Mouse (Mus musculus): ENCODE measurements around the gene Trpc3.
"Not testable (repeated sequence)": the region's sequence is repeated elsewhere in the genome, so short reads cannot be mapped to it uniquely, and the experiment has no call there.

Trpc3 gene

GRCm38 (mm10) chr3:36689392-36690291, at the start of gene Trpc3:
Trpc3 (minus strand) TSS chr3:36690167.
- peak; percentile 15 to 25 for DNase-seq (ENCODE audit: low spot score in 2 of 2)

DNA sequence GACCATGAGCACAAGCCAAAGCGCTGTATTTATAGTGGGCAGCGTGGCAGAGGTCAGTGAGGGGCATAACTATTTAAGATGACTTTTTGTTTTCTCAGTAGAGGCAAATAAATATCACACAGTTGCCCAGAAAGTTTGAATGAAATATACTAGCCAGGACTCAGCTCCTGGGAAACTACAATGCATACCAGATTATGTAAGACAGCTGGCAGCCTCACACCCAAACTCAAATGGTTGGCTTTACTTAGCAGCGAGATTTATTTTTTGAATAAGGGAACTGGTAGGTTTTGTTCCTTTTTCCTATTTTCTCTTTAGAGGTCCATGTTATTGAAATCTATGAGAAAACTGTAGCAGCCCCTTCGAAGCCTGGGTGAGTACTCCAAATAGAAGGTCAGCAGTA, 48.1 kb upstream of the Trpc3 start:
- no peak for DNase-seq (ENCODE audit: low spot score in 2 of 2)

DNA sequence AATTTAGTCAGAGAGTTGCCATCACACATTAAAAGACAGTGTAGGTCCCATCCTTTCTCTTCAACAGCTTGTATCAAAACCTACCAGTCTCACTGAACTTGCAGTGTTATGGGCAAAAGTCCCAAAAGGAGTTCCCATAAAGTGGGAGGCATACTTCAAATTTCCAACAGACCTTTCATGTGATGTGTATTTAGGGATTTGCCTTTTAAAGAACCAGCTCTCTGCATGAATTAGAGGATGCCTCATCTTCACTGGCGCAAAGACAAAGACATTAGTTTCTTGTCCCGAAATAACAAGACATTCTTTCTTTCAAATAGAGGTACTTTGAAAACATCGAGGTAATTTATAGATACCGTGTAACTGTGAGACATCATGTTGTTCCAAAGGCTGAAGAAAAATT, 43.1 kb upstream of the Trpc3 start:
- no peak for DNase-seq (ENCODE audit: low spot score in 2 of 2)

GRCm38 (mm10) chr3:36726545-36726944, 36.6 kb upstream of the Trpc3 start:
- no peak for DNase-seq (ENCODE audit: low spot score in 2 of 2)

GRCm38 (mm10) chr3:36721850-36722249, 31.9 kb upstream of the Trpc3 start:
- no peak for DNase-seq (ENCODE audit: low spot score in 2 of 2)

GRCm38 (mm10) chr3:36709521-36709920, 19.6 kb upstream of the Trpc3 start:
- DNase-seq (ENCODE audit: low spot score in 2 of 2), result no peak

- no peak for DNase-seq (ENCODE audit: low spot score in 2 of 2)
Observed at GRCm38 (mm10) chr3:36690292-36690650, 304 bp upstream of the Trpc3 start.

DNA sequence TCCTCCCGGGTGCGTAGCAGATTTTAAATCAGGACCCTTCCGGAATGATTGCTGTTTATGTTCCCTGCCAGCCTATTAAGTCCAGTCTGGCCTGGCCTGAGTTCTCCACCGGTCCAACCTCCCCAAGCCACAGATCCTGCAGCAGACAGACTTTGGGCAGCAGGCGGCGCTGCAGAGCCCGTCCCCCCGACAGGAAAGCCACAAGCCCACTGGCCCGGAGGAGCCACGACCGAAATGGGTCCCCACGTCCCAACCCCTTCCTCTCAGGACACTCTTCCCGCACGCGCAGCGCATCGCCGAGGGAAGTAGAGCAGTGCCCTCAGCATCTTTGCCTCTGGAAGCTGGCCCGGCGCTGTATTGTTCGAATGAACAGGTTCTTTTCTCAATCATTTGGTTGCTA, 1.1 kb downstream of the Trpc3 start:
- DNase-seq (ENCODE audit: low spot score in 2 of 2), result peak; percentile 25 to 40

DNA sequence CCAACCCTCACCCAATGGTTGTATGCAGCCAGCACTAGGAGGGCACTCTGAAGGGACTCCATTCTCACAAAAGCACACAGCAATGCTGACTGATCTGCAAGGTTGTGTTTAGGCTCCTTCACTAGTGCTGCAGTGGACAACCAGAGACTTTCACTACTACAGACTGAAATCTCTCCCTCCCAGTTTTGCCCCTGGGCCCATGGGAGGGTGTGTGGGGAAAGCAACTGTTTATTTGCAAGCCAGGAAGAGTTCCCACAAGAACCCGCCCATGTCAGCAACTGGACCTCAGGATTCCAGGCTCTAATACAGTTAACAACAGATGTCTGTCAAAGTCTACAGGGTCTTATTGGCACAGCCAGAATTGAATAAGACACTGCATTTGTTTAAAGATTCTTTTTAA, 14.1 kb downstream of the Trpc3 start:
- DNase-seq (ENCODE audit: low spot score in 2 of 2), result no peak

DNA sequence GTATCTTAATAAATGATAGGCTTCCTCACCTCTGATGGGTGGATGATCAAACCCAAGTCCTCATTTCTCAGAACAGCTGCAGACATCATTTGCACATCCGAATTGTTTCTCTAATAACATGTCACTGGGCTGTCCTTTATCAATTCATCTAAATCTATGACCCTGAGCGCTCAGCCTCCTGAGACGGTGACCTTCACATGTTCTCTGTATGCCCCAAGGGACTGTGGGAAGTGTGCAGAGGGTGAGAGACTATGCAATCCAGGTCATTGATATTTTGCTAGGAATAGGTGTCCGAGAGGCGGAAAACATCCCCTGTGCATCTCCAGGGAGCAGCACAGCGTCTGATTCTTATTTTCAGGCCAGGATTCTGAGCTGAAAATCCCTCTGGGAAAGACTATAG, 22.2 kb downstream of the Trpc3 start:
- no peak for DNase-seq (ENCODE audit: low spot score in 2 of 2)

DNA sequence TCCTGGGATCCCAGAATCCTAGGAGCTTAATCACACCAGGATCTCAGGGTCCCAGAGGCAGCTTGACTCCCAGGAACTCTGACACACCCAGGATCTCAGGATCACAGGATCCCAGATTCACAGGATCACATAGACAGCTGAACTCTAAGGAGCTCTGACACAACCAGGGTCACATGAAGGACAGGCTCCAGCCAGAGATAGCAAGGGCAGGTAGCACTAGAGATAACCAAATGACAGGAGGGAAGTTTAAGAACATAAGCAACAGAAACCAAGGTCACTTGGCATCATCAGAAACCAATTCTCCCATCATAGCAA, 44.8 kb downstream of the Trpc3 start:
- DNase-seq (ENCODE audit: low spot score in 2 of 2), result not testable (repeated sequence)

- DNase-seq (ENCODE audit: low spot score in 2 of 2), result no peak
Observed at GRCm38 (mm10) chr3:36644554-36645244, 45.3 kb downstream of the Trpc3 start.

- DNase-seq (ENCODE audit: low spot score in 2 of 2), result no peak
Observed at GRCm38 (mm10) chr3:36643354-36643753, 46.6 kb downstream of the Trpc3 start.

DNA sequence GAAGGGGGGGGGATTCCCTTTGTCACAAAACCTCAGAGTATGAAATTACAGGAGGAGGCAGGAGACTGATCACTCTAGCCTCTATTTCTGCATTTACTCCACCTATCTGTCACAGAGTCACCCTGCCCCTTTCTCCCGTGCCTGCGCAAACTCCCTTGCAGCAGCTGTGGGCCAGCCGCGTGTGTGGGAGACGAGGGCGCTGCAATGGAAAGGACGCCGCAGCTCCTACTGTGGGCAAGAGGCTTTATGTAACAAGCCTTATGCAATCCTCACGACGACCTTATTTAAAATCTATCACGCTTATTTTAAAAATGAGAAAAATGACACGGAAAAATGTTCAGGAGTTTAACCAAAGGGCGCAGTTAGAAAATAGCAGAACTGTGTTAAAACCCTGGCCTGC, 47.2 kb downstream of the Trpc3 start:
- peak in 1 of 2 experiments; percentile 16 for DNase-seq (ENCODE audit: low spot score in 2 of 2)

- no peak for DNase-seq (ENCODE audit: low spot score in 2 of 2)
Observed at GRCm38 (mm10) chr3:36640787-36641186, 49.2 kb downstream of the Trpc3 start.

GRCm38 (mm10) chr3:36635449-36635848, 54.5 kb downstream of the Trpc3 start:
- DNase-seq (ENCODE audit: low spot score in 2 of 2), result peak in 1 of 2 experiments; percentile 60

DNA sequence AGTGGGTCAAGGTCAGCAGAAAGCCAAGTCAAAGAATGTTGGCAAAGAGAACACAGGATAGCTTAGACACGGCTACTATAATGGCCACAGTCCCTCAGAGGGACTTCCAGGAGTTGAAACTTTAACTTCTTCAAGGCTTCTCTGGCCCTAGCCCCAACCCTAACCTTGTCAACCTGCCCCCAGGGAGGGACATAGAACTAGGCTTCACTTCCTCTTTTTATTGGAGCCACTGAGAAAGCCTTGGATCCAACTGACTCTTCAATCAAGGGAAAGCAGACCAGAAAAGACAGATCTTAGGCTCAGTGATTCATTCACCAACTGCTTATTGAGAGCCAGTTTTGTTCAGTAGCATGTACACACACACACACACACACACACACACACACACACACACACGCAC, 63.2 kb downstream of the Trpc3 start:
- DNase-seq (ENCODE audit: low spot score in 2 of 2), result no peak

GRCm38 (mm10) chr3:36618181-36618580, 71.8 kb downstream of the Trpc3 start:
- DNase-seq (ENCODE audit: low spot score in 2 of 2), result no peak

GRCm38 (mm10) chr3:36613908-36614255, 76.1 kb downstream of the Trpc3 start:
- DNase-seq (ENCODE audit: low spot score in 2 of 2), result no peak

DNA sequence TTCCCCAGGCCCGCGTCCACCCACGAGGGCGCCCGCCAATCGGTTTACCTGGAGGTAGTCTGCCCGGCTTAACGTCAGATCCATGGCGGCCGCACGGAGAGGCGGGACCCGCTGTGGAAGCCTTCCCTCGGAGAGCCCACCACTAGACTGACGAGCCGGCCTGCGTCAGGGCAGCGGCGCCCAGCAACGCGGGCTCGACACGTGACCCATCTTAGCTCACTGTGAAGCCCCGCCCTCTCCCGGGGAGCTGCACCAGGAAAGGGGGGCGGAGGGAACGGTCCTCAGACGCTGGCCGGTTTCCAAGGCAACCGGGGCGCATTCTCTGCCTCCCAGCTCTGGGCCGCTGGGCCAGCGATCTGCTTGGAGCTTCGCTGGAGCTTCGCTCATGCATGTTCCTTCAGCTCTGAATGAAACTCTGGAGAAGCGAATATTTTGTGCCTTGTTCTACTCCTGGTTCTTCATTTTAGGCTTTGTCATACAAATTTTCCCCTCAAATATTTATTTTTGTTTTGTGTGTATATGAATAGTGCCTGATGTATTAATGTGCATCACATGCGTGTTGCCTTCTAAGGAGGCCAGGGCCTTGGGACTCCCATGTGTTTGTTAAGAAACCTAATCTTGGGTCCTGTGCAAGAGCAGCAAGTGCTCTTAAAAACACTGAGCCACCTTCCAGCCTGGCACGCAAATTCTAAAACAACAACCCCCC, 76.6 kb downstream of the Trpc3 start, which contains the start of gene Bbs7:
TSS of gene Bbs7 (minus strand) at position 276 of the 706 bp plus-strand sequence.
- peak; percentile 92 for DNase-seq (ENCODE audit: low spot score in 2 of 2)

GRCm38 (mm10) chr3:36612687-36613086, 77.3 kb downstream of the Trpc3 start:
- DNase-seq (ENCODE audit: low spot score in 2 of 2), result peak in 1 of 2 experiments; percentile 6
